Mouse (Mus musculus) macrophage (primary cell): ENCODE results near the gene Pxn. TPM values are rescaled to one million over a fixed set of nuclear protein-coding genes. Genes with fewer than 3 reads are reported as not detected.
A peak's percentile ranks its signal among the peaks of the same experiment; 100 is the strongest.
"Not testable (repeated sequence)": the region's sequence is repeated elsewhere in the genome, so short reads cannot be mapped to it uniquely, and the experiment has no call there.

ENCODE experiments used
- H3K27ac ChIP-seq: fragments of 350-480 bp; formaldehyde crosslinking; 2 replicates; pipeline ENCODE4 v1.9.0; 2021
- H3K36me3 ChIP-seq: fragments of 350-480 bp; formaldehyde crosslinking; 2 replicates; pipeline ENCODE4 v1.9.0; 2021; ENCODE audit errors: inconsistent target
- H3K4me3 ChIP-seq: fragments of 350-480 bp; formaldehyde crosslinking; 2 replicates; pipeline ENCODE4 v1.9.0; 2021; ENCODE audit errors: inconsistent target
- H3K79me2 ChIP-seq: fragments of 350-480 bp; formaldehyde crosslinking; 2 replicates; pipeline ENCODE4 v1.9.0; 2021; ENCODE audit errors: inconsistent target
- WGBS: methylation state at CpG from one replicate; pipeline ENCODE4 v1.1.7; 2026; ENCODE audit warnings: inconsistent platforms; ENCODE audit not compliant: missing documents; 5-methylcytosine and 5-hydroxymethylcytosine counted together
- polyA plus RNA-seq: library from polyadenylated mRNA; stranded (reverse); fragments of 250-400 nt; gene quantifications from 3 replicates; pipeline ENCODE4 v1.2.4, GENCODE M21; 2018; ENCODE audit warnings: inconsistent platforms

The Pxn gene
- polyA plus RNA-seq, 1 experiment from 2014 or later, result 48.5 TPM

GRCm38 (mm10) chr5:115572679-115573535, 66.4 kb downstream of the Pxn start:
- Histone ChIP-seq H3K79me2 (peaks cover 40% of the 10 kb centered on the region), H3K4me3 (no peak overlapping the region), H3K36me3 (peaks cover 31% of the 10 kb centered on the region), H3K27ac (no peak overlapping the region)
- 52% methylated on average over 17 of the region's 17 CpGs for WGBS

- WGBS, result 17% methylated on average over 7 of the region's 8 CpGs
- no peak overlapping the region for H3K4me3 ChIP-seq
- H3K36me3 ChIP-seq, result peaks cover 52% of the 10 kb centered on the region
- peak overlapping the region; percentile 28; the same call in 1 of the 2 replicates for H3K27ac ChIP-seq
- H3K79me2 ChIP-seq, result peaks cover 19% of the 10 kb centered on the region
Observed at GRCm38 (mm10) chr5:115574992-115575391, 68.5 kb downstream of the Pxn start.

- not testable (repeated sequence) for H3K4me3 ChIP-seq, H3K27ac ChIP-seq, H3K79me2 ChIP-seq
- H3K36me3 ChIP-seq, result peaks cover 71% of the 10 kb centered on the region
- WGBS, result 97% methylated on average over 4 of the region's 4 CpGs
Observed at GRCm38 (mm10) chr5:115577686-115578085, 71.2 kb downstream of the Pxn start.

- H3K36me3 ChIP-seq, result peaks cover 78% of the 10 kb centered on the region
- H3K79me2 ChIP-seq, result no peaks in the 10 kb centered on the region
- WGBS, result 84% methylated on average over 14 of the region's 14 CpGs
- no peak overlapping the region for H3K4me3 ChIP-seq
- H3K27ac ChIP-seq, result no peak overlapping the region
Observed at GRCm38 (mm10) chr5:115578922-115579321, 72.4 kb downstream of the Pxn start.

GRCm38 (mm10) chr5:115579363-115579762, 72.9 kb downstream of the Pxn start:
- H3K27ac ChIP-seq, result no peak overlapping the region
- no peaks in the 10 kb centered on the region for H3K79me2 ChIP-seq
- 98% methylated on average over 5 of the region's 5 CpGs for WGBS
- H3K4me3 ChIP-seq, result no peak overlapping the region
- peaks cover 83% of the 10 kb centered on the region for H3K36me3 ChIP-seq

GRCm38 (mm10) chr5:115580229-115581001, 73.9 kb downstream of the Pxn start:
- no peak overlapping the region for H3K27ac ChIP-seq
- H3K4me3 ChIP-seq, result no peak overlapping the region
- peaks cover 92% of the 10 kb centered on the region for H3K36me3 ChIP-seq
- no peaks in the 10 kb centered on the region for H3K79me2 ChIP-seq
- 93% methylated on average over 14 of the region's 14 CpGs for WGBS

GRCm38 (mm10) chr5:115581662-115582061, 75.2 kb downstream of the Pxn start:
- 93% methylated on average over 8 of the region's 9 CpGs for WGBS
- no peak overlapping the region for H3K27ac ChIP-seq
- H3K36me3 ChIP-seq, result peaks cover 95% of the 10 kb centered on the region
- no peak overlapping the region for H3K4me3 ChIP-seq
- no peaks in the 10 kb centered on the region for H3K79me2 ChIP-seq

GRCm38 (mm10) chr5:115585616-115586015, 79.1 kb downstream of the Pxn start:
- Histone ChIP-seq H3K36me3 (peaks cover 89% of the 10 kb centered on the region), H3K27ac (no peak overlapping the region), H3K4me3 (no peak overlapping the region), H3K79me2 (no peaks in the 10 kb centered on the region)
- WGBS, result 96% methylated on average over 11 of the region's 12 CpGs

- no peak overlapping the region for H3K27ac ChIP-seq
- no peak overlapping the region for H3K4me3 ChIP-seq
- H3K79me2 ChIP-seq, result no peaks in the 10 kb centered on the region
- H3K36me3 ChIP-seq, result peaks cover 89% of the 10 kb centered on the region
- 96% methylated on average over 11 of the region's 15 CpGs for WGBS
Observed at GRCm38 (mm10) chr5:115586166-115586565, 79.7 kb downstream of the Pxn start.

GRCm38 (mm10) chr5:115586780-115587179, 80.3 kb downstream of the Pxn start:
- Histone ChIP-seq H3K4me3 (no peak overlapping the region), H3K27ac (no peak overlapping the region), H3K36me3 (peaks cover 89% of the 10 kb centered on the region), H3K79me2 (no peaks in the 10 kb centered on the region)
- WGBS, result 100% methylated on average over 2 of the region's 2 CpGs

- WGBS, result 43% methylated on average over 11 of the region's 11 CpGs
- Histone ChIP-seq H3K27ac (no peak overlapping the region), H3K4me3 (no peak overlapping the region), H3K79me2 (no peaks in the 10 kb centered on the region), H3K36me3 (peaks cover 91% of the 10 kb centered on the region)
Observed at GRCm38 (mm10) chr5:115591028-115591427, 84.6 kb downstream of the Pxn start.

GRCm38 (mm10) chr5:115591506-115591905, 85.0 kb downstream of the Pxn start:
- WGBS, result 92% methylated on average over 2 of the region's 2 CpGs

GRCm38 (mm10) chr5:115603561-115603960, 97.1 kb downstream of the Pxn start:
- Histone ChIP-seq H3K79me2 (no peaks in the 10 kb centered on the region), H3K36me3 (peaks cover 64% of the 10 kb centered on the region), H3K4me3 (no peak overlapping the region), H3K27ac (no peak overlapping the region)
- WGBS, result 93% methylated on average over 6 of the region's 6 CpGs

More at GRCm38 (mm10) chr5:115591506-115591905, 85.0 kb downstream of the Pxn start:
- no peak overlapping the region for H3K4me3 ChIP-seq
- no peak overlapping the region for H3K27ac ChIP-seq
- no peaks in the 10 kb centered on the region for H3K79me2 ChIP-seq
- H3K36me3 ChIP-seq, result peaks cover 91% of the 10 kb centered on the region
